Mouse (Mus musculus) frontal cortex, adult 2 months (tissue): ENCODE data around the gene Ulk3. TPM values are rescaled to one million over a fixed set of nuclear protein-coding genes. Genes with fewer than 3 reads are reported as not detected.

Experiments
- DNase-seq, 2 experiments: peaks; one replicate each; pipeline ENCODE4 v3.0.0; 2022; ENCODE audit warnings: low spot score in 1 of 2; ENCODE audit errors: extremely low spot score in 1 of 2
- polyA plus RNA-seq: library from polyadenylated mRNA; depleted of rRNA; stranded (reverse); fragments of >200 nt; gene quantifications from 2 replicates; pipeline ENCODE4 v1.2.3, GENCODE M21; 2012; rRNA removed

Gene Ulk3
- polyA plus RNA-seq, 1 experiment: 53.0 TPM

GRCm38 (mm10) chr9:57641022-57641421 is 51.8 kb downstream of the Ulk3 start:
- DNase-seq: no peak

- DNase-seq: no peak
Observed at GRCm38 (mm10) chr9:57641775-57642550, 52.7 kb downstream of the Ulk3 start.

DNA sequence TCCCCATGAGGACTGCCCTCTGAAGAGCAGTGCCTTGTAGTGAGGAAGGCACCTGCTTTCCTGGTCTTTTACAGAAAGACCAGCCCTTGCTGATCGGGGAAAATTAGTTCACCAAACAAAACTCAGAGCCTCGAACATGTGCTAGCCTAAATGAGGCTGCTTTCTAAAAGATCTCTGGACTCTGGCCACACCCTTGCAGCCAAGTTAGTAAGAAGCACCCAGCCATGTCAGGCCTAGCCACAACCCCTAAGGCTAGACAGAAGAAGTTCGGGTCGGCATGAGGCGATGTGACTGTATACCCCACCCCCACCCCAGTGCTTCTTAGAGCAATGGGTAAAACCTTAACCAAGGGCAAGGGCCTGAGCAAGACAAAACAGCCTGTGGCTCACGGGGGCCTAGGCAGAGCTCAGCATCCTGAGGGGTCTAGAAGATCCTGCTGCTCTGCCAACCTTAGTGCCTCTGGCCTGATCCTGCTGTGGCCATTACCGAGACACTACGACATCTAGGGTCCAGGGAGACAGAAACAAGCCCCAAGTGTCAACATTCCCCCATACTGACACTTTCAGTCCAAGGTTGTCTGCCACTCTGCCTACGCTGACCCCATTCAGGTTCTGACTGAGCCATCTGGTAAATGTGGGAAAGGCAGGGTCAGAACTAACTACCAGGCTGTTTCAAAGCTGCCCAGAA is 54.1 kb downstream of the Ulk3 start:
- no peak for DNase-seq

DNA sequence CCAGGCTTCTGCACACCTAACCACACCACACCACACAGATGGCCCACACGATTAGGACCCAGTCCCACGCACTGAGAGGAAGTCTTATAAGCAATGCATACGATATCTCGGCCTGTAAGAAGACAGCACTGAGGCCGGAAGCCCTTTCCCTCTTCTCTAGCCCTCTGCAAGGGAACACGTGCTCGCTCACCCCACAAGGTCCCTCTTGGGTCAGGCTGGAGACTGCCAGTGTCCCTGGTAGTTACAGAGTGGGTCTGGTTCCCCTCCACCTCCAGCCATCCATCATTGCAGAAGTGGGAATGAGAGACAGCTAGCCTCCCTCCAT is 54.6 kb downstream of the Ulk3 start:
- DNase-seq: no peak

- DNase-seq: no peak
Observed at GRCm38 (mm10) chr9:57644442-57644943, 55.2 kb downstream of the Ulk3 start.

- DNase-seq: peak; percentile 74 to 95
Observed at GRCm38 (mm10) chr9:57644944-57645893, 56.0 kb downstream of the Ulk3 start.

Other genes with a start within 250 kb of the Ulk3 start
- gene Ppcdc, start 149.3 kb upstream of the Ulk3 start, polyA plus RNA-seq: 23.3 and 24.5 TPM in 2 replicates
- 343 and 371 TPM in 2 replicates for gene Scamp5, start 121.4 kb upstream of the Ulk3 start, polyA plus RNA-seq
- 32.6 and 46.9 TPM in 2 replicates for gene Rpp25, start 85.4 kb upstream of the Ulk3 start, polyA plus RNA-seq
- gene Cox5a, start 68.2 kb upstream of the Ulk3 start, polyA plus RNA-seq: 416 and 459 TPM in 2 replicates
- gene Fam219b, start 51.9 kb upstream of the Ulk3 start, polyA plus RNA-seq: 10.9 and 14.5 TPM in 2 replicates
- 86.3 and 86.4 TPM in 2 replicates for gene Mpi, start 36.7 kb upstream of the Ulk3 start, polyA plus RNA-seq
- 47.8 and 49.7 TPM in 2 replicates for gene Scamp2, start 28.5 kb upstream of the Ulk3 start, polyA plus RNA-seq
- gene Cplx3, start 16.8 kb downstream of the Ulk3 start, polyA plus RNA-seq: 17.6 and 18.4 TPM in 2 replicates
- 0.08 and 0.12 TPM in 2 replicates for gene Lman1l, start 31.3 kb downstream of the Ulk3 start, polyA plus RNA-seq
- gene Csk, start 64.2 kb downstream of the Ulk3 start, polyA plus RNA-seq: 66.1 and 86.0 TPM in 2 replicates
- 1.1 TPM in 1 of 2 replicates, not detected in the other for gene Cyp1a2, start 94.3 kb downstream of the Ulk3 start, polyA plus RNA-seq
- gene Cyp1a1, start 98.5 kb downstream of the Ulk3 start, polyA plus RNA-seq: 0.08 TPM in 2 replicates
- gene Edc3, start 119.1 kb downstream of the Ulk3 start, polyA plus RNA-seq: 12.3 and 13.3 TPM in 2 replicates
- gene Clk3, start 176.4 kb downstream of the Ulk3 start, polyA plus RNA-seq: 156 and 191 TPM in 2 replicates
- 6.9 and 8.2 TPM in 2 replicates for gene Arid3b, start 247.3 kb downstream of the Ulk3 start, polyA plus RNA-seq